Mouse (Mus musculus) hindbrain, embryonic 14.5 days (tissue): ENCODE results near the gene Ppfia3. TPM values are rescaled to one million over a fixed set of nuclear protein-coding genes. Genes with fewer than 3 reads are reported as not detected.

Experiments
- polyA plus RNA-seq: library from polyadenylated mRNA; unstranded; fragments of >200 nt; fragmentation: Nextera tagmentation; extraction: Ambion mirVana; gene quantifications from 2 replicates; pipeline ENCODE4 v1.2.1, GENCODE M21; 2014

Ppfia3 gene
- polyA plus RNA-seq, 1 experiment from 2014 or later, result 29.8 TPM

Other genes starting within 250 kb of the Ppfia3 start
- 767 and 952 TPM in 2 replicates for gene Rps11, start 242.6 kb downstream of the Ppfia3 start, polyA plus RNA-seq
- 725 and 835 TPM in 2 replicates for gene Rpl13a, start 238.3 kb downstream of the Ppfia3 start, polyA plus RNA-seq
- gene Gm45713, start 230.8 kb downstream of the Ppfia3 start, polyA plus RNA-seq, result 0.22 TPM in 1 of 2 replicates, not detected in the other
- 1.7 and 1.8 TPM in 2 replicates for gene Flt3l, start 230.6 kb downstream of the Ppfia3 start, polyA plus RNA-seq
- 91.0 and 93.5 TPM in 2 replicates for gene Pih1d1, start 212.7 kb downstream of the Ppfia3 start, polyA plus RNA-seq
- 16.0 and 21.3 TPM in 2 replicates for gene Aldh16a1, start 212.4 kb downstream of the Ppfia3 start, polyA plus RNA-seq
- gene Slc17a7, start 203.1 kb downstream of the Ppfia3 start, polyA plus RNA-seq, result 0.47 and 0.48 TPM in 2 replicates
- not detected in 2 replicates for gene Gfy, start 187.4 kb downstream of the Ppfia3 start, polyA plus RNA-seq
- 0.83 TPM in 1 of 2 replicates, not detected in the other for gene Pth2, start 186.0 kb downstream of the Ppfia3 start, polyA plus RNA-seq
- 0.50 and 0.57 TPM in 2 replicates for gene Ccdc155, start 162.1 kb downstream of the Ppfia3 start, polyA plus RNA-seq
- gene Dkkl1, start 154.9 kb downstream of the Ppfia3 start, polyA plus RNA-seq, result 8.7 and 11.3 TPM in 2 replicates
- gene Tead2, start 151.3 kb downstream of the Ppfia3 start, polyA plus RNA-seq, result 37.7 and 48.0 TPM in 2 replicates
- 0.94 and 1.2 TPM in 2 replicates for gene Cd37, start 127.9 kb downstream of the Ppfia3 start, polyA plus RNA-seq
- 0.33 and 0.67 TPM in 2 replicates for gene Slc6a16, start 125.9 kb downstream of the Ppfia3 start, polyA plus RNA-seq
- gene Slc6a21, start 89.5 kb downstream of the Ppfia3 start, polyA plus RNA-seq, result not detected in 2 replicates
- gene Trpm4, start 33.2 kb downstream of the Ppfia3 start, polyA plus RNA-seq, result 7.8 and 9.3 TPM in 2 replicates
- gene Hrc, start 31.7 kb downstream of the Ppfia3 start, polyA plus RNA-seq, result 0.20 and 0.41 TPM in 2 replicates
- 34.8 and 37.9 TPM in 2 replicates for gene Lin7b, start 3.6 kb upstream of the Ppfia3 start, polyA plus RNA-seq
- 61.4 and 72.3 TPM in 2 replicates for gene Snrnp70, start 28.7 kb upstream of the Ppfia3 start, polyA plus RNA-seq
- gene Kcna7, start 38.6 kb upstream of the Ppfia3 start, polyA plus RNA-seq, result not detected in 2 replicates
- gene Ntf5, start 46.7 kb upstream of the Ppfia3 start, polyA plus RNA-seq, result 0.13 TPM in 1 of 2 replicates, not detected in the other
- gene Lhb, start 53.8 kb upstream of the Ppfia3 start, polyA plus RNA-seq, result 1.2 and 2.0 TPM in 2 replicates
- 17.8 and 21.6 TPM in 2 replicates for gene Gys1, start 67.8 kb upstream of the Ppfia3 start, polyA plus RNA-seq
- 83.9 and 93.5 TPM in 2 replicates for gene Ruvbl2, start 71.1 kb upstream of the Ppfia3 start, polyA plus RNA-seq
- gene Ftl1, start 92.9 kb upstream of the Ppfia3 start, polyA plus RNA-seq, result 4,936 and 5,483 TPM in 2 replicates
- gene Bax, start 99.9 kb upstream of the Ppfia3 start, polyA plus RNA-seq, result 182 and 190 TPM in 2 replicates
- 0.13 and 0.35 TPM in 2 replicates for gene Tulp2, start 114.9 kb upstream of the Ppfia3 start, polyA plus RNA-seq
- gene Gm45808, start 119.8 kb upstream of the Ppfia3 start, polyA plus RNA-seq, result not detected in 2 replicates
- 2.8 and 3.6 TPM in 2 replicates for gene Dhdh, start 121.8 kb upstream of the Ppfia3 start, polyA plus RNA-seq
- 121 and 122 TPM in 2 replicates for gene Nucb1, start 143.4 kb upstream of the Ppfia3 start, polyA plus RNA-seq
- 12.9 and 13.0 TPM in 2 replicates for gene Ppp1r15a, start 159.2 kb upstream of the Ppfia3 start, polyA plus RNA-seq
- 1.4 and 2.3 TPM in 2 replicates for gene Plekha4, start 159.3 kb upstream of the Ppfia3 start, polyA plus RNA-seq
- gene Hsd17b14, start 187.9 kb upstream of the Ppfia3 start, polyA plus RNA-seq, result 0.25 TPM in 1 of 2 replicates, not detected in the other
- 17.4 and 19.0 TPM in 2 replicates for gene Bcat2, start 203.1 kb upstream of the Ppfia3 start, polyA plus RNA-seq
- not detected in 2 replicates for gene Fgf21, start 248.5 kb upstream of the Ppfia3 start, polyA plus RNA-seq